In the genomic region with DNA sequence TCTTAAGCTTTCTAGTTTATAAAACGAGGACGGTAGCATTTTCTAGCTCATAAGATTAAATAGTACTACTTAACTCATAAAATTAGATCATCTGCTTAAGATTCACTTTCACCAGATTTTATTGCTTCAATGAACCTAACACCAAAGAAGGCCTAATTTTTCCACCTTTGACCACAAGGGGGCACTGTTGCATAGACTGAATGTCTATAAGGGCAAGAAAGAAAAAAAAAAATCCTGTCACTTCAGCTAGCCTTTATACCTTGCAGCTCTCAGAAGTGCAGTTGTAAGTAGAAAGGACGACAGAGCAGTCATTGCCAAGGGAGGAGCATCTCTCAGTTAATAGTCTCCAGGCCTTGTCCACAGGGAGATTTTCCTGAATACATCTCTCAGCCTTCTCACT, we compare ENCODE assay signal across 8 mouse cellular contexts.
A peak's percentile ranks its signal among the peaks of the same experiment; 100 is the strongest.
DNase-seq lines count a peak whose midpoint lies in the region; ATAC-seq lines count a peak whose summit lies in the region.

No protein-coding gene starts in this region.

- no peaks in the 10 kb centered on the region; the same call in 1 of the 2 replicates for H3K27me3 ChIP-seq in heart, embryonic 10.5 days (ENCODE audit: insufficient read depth, poor library complexity, severe bottlenecking)
- H3K27me3 ChIP-seq in limb, embryonic 10.5 days (ENCODE audit: low read depth, poor library complexity, severe bottlenecking): no peaks in the 10 kb centered on the region

- WGBS in heart, embryonic 10.5 days: 8% methylated on average over 3 of the region's 3 CpGs
- WGBS in limb, embryonic 10.5 days: 11% methylated on average over 3 of the region's 3 CpGs

- intact Hi-C loops in heart, postnatal 10 days (cut with DNase I): no loop called here

- H3K9me3 ChIP-seq in heart, embryonic 10.5 days: no peaks in the 10 kb centered on the region
- H3K9me3 ChIP-seq in limb, embryonic 10.5 days (replicated peaks): no peaks in the 10 kb centered on the region

- peak; percentile 50; the same call in 1 of the 2 replicates for ATAC-seq in common myeloid progenitor, adult 5-6 weeks (replicated peaks; ENCODE audit: low read depth, poor library complexity, severe bottlenecking)

- no peak overlapping the region for H3K27ac ChIP-seq in heart, embryonic 10.5 days
- H3K27ac ChIP-seq in limb, embryonic 10.5 days: no peak overlapping the region

- no peaks in the 10 kb centered on the region for H3K36me3 ChIP-seq in heart, embryonic 10.5 days
- H3K36me3 ChIP-seq in limb, embryonic 10.5 days: no peaks in the 10 kb centered on the region

- H3K4me3 ChIP-seq in heart, embryonic 10.5 days: no peak overlapping the region
- no peak overlapping the region for H3K4me3 ChIP-seq in limb, embryonic 10.5 days

- no peaks in the 10 kb centered on the region for H3K4me1 ChIP-seq in heart, embryonic 10.5 days
- no peaks in the 10 kb centered on the region for H3K4me1 ChIP-seq in limb, embryonic 10.5 days

- peak; percentile 50 to 82 for DNase-seq in heart, postnatal 10 days
- no peak for DNase-seq in heart, embryonic 10.5 days (ENCODE audit: low spot score)
- DNase-seq in ZHBTc4 (ENCODE audit: low read depth, low spot score): peak; percentile 62
- peak; percentile 58 for DNase-seq in induced T-regulatory cell, adult 2 months (ENCODE audit: low read depth)
- peak; percentile 63 for DNase-seq in limb, embryonic 10.5 days (ENCODE audit: low spot score)
- DNase-seq in neural tube, embryonic 10.5 days (ENCODE audit: extremely low spot score, low spot score): peak; percentile 66
- DNase-seq in thymus, postnatal 25 days: peak; percentile 82
